Mouse (Mus musculus): ENCODE measurements around the gene Gm12169.

DNA sequence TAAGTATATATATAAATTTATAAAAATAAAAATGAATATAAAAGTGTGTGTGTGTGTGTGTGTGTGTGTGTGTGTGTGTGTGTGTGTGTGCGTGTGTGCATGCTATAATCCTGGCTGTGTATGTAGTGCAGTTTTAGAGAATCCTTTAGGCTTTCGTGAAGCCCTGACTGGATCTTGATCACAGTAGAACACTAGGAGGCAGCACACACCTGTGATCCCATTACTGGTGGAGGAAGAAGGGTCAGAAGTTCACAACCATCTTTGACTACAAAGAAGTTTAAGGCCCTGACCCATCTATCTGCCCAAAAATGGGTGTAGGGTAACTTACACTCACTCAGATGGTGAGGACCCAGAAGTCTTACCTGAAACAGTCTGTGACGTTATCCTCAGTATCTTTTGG lies 1.3 kb upstream of the Gm12169 start:
- TF ChIP-seq MAX (IDR thresholded peaks at IDR 0.05; ENCODE audit: low read depth) = no peak
- no peak for TF ChIP-seq CEBPB (IDR thresholded peaks at IDR 0.05; ENCODE audit: insufficient read depth, poor library complexity, severe bottlenecking)
- TF ChIP-seq POLR2A (IDR thresholded peaks at IDR 0.05; ENCODE audit: insufficient read length, low read depth) = no peak
- TF ChIP-seq POLR2AphosphoS2 (IDR thresholded peaks at IDR 0.05; ENCODE audit: insufficient read length, low read depth) = no peak

Data from myocyte (in vitro differentiated cells).